Mouse (Mus musculus): Measurements from ENCODE around the gene Gm5269.

Gm5269 gene

GRCm38 (mm10) chr1:45890173-45890572 is at the start of gene Gm5269:
Gene Gm5269 (minus strand): TSS chr1:45890273.
- DNase-seq (ENCODE audit: extremely low spot score) = no peak

GRCm38 (mm10) chr1:45931127-45931526 is 41.1 kb upstream of the Gm5269 start:
- DNase-seq (ENCODE audit: extremely low spot score) = no peak

GRCm38 (mm10) chr1:45926911-45927310 is 36.8 kb upstream of the Gm5269 start:
- DNase-seq (ENCODE audit: extremely low spot score) = no peak

DNA sequence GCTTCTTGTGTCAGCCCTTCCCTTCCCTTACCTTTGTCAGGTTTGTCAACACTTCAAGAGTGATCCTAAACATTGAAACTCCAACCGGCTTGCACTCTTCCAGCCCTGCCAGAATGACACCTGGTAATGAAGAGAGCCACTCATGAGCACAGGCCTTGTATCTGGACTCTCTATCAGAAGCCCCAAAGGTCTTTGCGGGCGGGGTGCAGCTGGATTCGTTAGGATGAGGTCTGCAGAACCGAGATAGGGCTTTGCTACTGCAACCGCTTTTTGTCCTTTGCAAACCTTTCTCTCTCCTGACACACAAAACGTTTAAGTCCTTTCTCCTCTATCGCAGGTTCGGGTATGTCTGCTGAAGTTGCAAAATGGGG is 36.3 kb upstream of the Gm5269 start, which contains the start of gene Slc40a1:
Gene Slc40a1, minus strand, starts transcription at position 131 of the 371 bp plus-strand sequence.
- DNase-seq (ENCODE audit: extremely low spot score) = no peak

- DNase-seq (ENCODE audit: extremely low spot score) = peak; percentile 80
These were observed 35.7 kb upstream of the Gm5269 start for GRCm38 (mm10) chr1:45925500-45926392.

DNA sequence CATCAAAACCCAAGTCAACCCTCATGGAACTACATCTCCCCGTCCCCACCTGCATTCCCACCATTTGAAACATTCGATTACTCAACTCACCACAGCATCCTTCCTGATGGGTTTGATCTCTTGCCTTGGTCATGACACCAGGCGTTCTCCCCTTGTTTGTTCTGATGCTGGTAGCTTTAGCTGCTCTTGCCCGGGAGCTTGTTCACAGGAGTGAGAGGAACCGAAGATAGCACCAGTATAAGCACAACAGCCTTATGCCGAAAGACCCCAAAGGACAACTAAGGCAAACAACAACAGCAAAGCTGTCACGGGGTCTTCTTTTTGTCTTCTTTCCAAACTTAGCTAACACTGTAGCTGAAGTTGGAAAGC is 35.0 kb upstream of the Gm5269 start:
- no peak for DNase-seq (ENCODE audit: extremely low spot score)

- DNase-seq (ENCODE audit: extremely low spot score) = no peak
These were observed 34.4 kb upstream of the Gm5269 start for GRCm38 (mm10) chr1:45924516-45924915.

DNA sequence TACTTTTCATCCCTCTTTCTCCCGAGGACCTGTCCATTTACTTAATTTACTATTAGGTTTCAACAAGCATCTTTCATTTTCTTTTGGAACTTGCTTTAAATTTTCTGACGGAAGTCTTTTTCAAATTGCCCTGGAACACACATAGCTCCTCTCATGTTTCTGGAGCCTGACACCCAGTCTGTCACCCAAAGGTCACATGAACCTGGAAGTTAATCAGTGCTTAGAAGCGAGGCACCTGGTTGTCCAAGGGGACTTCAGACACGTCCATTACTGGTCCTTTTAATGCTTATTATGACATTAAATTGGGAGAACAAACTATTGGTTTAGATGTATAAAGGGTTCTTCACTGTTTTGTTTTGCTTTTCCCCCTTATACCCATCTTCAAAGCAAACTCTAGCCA is 33.2 kb upstream of the Gm5269 start:
- DNase-seq (ENCODE audit: extremely low spot score) = no peak

DNA sequence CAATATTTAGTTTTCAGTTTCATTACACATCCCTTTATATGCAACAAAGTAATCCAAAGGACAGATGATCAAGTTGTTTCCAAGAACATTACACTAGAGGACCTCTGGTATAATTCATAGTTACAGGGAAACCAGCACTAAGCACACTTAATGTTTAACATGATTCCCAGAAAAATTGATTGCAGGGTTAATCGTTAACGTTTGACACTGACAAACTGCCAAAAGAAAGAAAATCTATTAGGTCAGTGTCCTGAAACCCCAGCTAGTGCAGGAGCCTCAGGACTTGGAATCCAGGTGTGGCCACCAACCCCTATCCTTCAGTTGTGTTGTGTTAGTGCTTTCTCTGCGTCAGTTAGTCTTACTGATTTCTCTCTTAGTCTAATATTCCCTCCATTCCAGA is 30.6 kb upstream of the Gm5269 start:
- DNase-seq (ENCODE audit: extremely low spot score) = no peak

- DNase-seq (ENCODE audit: extremely low spot score) = no peak
These were observed 29.7 kb upstream of the Gm5269 start for GRCm38 (mm10) chr1:45919752-45920151.

- DNase-seq (ENCODE audit: extremely low spot score) = no peak
These were observed 27.2 kb upstream of the Gm5269 start for GRCm38 (mm10) chr1:45917136-45917803.

DNA sequence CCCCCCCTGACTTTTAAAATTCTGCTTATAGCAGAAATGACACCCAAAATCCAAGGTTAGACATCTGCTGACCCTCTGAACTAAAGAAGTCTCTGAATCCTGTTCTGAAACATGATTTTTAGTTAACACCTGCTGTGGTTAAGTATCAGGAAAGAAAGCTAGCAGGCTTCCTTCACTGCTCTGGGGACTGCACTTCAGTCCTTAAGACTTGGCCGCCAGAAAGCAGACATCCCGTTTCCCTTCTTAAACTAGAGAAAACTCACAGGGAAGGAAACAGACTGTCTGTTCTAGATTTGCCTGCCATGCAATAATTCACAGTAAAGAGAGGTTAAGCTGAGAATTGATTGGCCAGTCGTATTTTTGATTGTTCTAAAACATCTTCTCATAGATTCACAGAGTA is 26.1 kb upstream of the Gm5269 start:
- no peak for DNase-seq (ENCODE audit: extremely low spot score)

DNA sequence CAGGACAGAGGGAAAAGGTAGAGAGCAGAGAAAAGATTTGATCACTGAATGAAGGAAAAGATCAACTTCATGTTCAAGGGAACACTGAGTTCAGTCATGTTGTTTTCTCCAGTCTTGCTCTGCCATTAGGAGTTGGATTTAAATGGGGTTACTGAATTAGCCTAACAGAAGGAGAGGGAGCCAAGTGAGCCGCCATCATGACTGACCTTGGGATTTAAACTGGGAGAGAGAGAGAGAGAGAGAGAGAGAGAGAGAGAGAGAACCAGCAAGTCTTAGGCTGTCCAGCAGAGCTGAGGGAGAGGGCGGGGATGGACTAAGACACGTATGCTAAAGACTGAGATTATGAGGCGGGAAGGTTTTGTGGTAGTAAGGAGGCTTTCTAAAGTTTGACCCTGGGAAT is 24.2 kb upstream of the Gm5269 start:
- DNase-seq (ENCODE audit: extremely low spot score) = no peak

DNA sequence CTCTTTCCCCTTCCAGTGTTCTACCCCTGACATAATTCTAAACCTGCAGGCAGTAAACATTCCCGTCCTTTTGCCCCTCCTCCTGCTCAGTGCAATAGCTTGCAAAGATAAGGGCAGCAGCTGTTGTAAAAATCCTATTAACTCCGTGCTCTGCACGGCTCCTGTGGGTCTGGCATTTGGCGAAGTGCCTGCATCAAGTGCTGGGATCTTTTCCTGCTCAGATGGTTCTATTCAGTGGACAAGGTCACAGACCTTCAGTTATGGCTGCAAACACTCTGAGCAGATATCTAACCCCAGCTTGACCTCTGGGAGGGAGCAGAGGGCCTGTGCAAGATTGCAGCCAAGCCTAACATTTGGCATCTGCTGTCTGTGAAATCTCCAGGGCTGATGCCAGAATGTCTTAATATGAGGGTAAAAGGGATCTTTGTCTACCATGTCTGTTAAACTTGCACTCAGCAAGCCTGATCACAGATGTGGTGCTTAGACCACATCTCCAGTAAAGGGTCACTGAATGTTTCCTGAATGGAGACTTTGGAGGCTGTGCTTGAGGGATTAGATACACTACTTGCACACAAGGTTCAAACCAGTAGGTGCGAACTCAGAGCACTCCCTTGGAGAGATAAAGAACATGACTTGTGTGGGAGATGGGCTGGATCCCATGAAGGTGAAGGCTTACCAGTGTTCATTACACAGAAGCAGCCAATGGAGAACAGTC is 15.2 kb upstream of the Gm5269 start:
- peak; percentile 60 for DNase-seq (ENCODE audit: extremely low spot score)

GRCm38 (mm10) chr1:45904161-45904560 is 14.1 kb upstream of the Gm5269 start:
- DNase-seq (ENCODE audit: extremely low spot score) = no peak

GRCm38 (mm10) chr1:45898044-45898443 is 8.0 kb upstream of the Gm5269 start:
- DNase-seq (ENCODE audit: extremely low spot score) = no peak

GRCm38 (mm10) chr1:45894168-45894912 is 4.3 kb upstream of the Gm5269 start:
- DNase-seq (ENCODE audit: extremely low spot score) = no peak

DNA sequence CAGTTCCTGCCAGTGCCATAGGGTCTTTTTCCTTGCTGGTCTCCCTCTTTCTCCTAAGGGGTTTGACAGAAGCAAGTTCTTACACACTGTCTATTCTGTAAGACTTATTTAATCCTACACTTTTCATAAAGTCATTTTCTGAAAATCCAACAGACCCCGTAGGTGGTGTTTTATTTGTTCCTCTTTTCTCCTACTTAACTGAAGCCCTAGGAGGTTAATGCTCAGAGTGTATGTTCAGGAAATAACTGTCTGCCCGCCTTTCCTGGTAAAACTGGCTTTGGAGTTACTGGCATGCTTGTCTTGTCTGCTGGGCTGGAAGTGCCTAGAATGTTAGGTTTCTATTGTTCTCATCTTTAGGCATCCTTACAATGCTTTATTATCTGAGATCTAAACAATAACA is 1.9 kb upstream of the Gm5269 start:
- DNase-seq (ENCODE audit: extremely low spot score) = no peak

- no peak for DNase-seq (ENCODE audit: extremely low spot score)
These were observed 3.3 kb downstream of the Gm5269 start for GRCm38 (mm10) chr1:45886800-45887199.

GRCm38 (mm10) chr1:45883378-45883777 is 6.7 kb downstream of the Gm5269 start:
- DNase-seq (ENCODE audit: extremely low spot score) = no peak

DNA sequence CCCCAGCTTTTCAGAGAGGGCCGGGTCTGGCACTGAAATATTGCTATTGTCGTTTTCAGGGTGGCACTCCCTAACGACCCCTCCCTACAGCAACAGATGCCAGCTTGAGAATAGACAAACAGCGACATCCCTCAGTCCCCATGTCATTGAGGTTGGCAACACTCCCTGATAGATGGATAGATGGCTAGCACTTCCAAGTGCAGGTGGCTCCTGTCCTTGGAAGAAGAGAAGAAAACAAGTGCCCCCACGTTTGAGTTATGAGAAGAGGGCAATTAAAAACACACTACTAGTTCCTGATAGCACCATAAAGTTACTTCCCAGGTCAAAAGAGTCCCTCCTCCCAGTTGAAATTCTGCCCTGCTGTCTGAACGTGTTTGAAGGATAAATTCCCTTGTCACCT is 8.0 kb downstream of the Gm5269 start:
- DNase-seq (ENCODE audit: extremely low spot score) = no peak

Data from embryo, embryonic 9.5 days (tissue).